Mouse (Mus musculus): ENCODE data around the gene Gm10721.
"Not testable (repeated sequence)": the region's sequence is repeated elsewhere in the genome, so short reads cannot be mapped to it uniquely, and the experiment has no call there.

Gm10721 gene

DNA sequence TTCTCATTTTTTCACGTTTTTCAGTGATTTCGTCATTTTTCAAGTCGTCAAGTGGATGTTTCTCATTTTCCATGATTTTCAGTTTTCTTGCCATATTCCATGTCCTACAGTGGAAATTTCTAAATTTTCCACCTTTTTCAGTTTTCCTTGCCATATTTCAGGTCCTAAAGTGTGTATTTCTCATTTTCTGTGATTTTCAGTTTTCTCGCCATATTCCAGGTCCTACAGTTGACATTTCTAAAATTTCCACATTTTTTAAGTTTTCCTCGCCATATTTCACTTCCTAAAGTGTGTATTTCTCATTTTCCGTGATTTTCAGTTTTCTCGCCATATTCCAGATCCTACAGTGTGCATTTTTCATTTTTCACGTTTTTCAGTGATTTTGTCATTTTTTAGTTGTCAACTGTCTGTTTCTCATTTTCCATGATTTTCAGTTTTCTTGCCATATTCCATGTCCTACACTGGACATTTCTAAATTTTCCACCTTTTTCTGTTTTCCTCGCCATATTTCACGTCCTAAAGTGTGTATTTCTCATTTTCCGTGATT lies at the start of gene Gm10721:
TSS of gene Gm10721 (plus strand) at position 408 of the 547 bp plus-strand sequence.
- not testable (repeated sequence) for DNase-seq (ENCODE audit: low spot score)

DNA sequence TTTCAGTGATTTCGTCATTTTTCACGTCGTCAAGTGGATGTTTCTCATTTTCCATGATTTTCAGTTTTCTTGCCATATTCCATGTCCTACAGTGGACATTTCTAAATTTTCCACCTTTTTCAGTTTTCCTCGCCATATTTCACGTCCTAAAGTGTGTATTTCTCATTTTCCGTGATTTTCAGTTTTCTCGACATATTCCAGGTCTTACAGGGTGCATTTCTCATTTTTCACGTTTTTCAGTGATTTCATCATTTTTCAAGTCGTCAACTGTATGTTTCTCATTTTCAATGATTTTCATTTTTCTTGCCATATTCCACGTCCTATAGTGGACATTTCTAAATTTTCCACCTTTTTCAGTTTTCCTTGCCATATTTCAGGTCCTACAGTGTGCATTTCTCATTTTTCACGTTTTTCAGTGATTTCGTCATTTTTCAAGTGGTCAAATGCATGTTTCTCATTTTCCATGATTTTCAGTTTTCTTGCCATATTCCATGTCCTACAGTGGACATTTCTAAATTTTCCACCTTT lies 12.4 kb upstream of the Gm10721 start, which contains the start of gene Gm10722:
TSS of gene Gm10722 (plus strand) at position 478 of the 528 bp plus-strand sequence.
- DNase-seq (ENCODE audit: low spot score) = not testable (repeated sequence)

- peak; percentile 31 for DNase-seq (ENCODE audit: low spot score)
Measured at GRCm38 (mm10) chr9:3001006-3001405, 11.9 kb upstream of the Gm10721 start.

GRCm38 (mm10) chr9:3001948-3002659 lies 10.8 kb upstream of the Gm10721 start:
- DNase-seq (ENCODE audit: low spot score) = peak; percentile 100

DNA sequence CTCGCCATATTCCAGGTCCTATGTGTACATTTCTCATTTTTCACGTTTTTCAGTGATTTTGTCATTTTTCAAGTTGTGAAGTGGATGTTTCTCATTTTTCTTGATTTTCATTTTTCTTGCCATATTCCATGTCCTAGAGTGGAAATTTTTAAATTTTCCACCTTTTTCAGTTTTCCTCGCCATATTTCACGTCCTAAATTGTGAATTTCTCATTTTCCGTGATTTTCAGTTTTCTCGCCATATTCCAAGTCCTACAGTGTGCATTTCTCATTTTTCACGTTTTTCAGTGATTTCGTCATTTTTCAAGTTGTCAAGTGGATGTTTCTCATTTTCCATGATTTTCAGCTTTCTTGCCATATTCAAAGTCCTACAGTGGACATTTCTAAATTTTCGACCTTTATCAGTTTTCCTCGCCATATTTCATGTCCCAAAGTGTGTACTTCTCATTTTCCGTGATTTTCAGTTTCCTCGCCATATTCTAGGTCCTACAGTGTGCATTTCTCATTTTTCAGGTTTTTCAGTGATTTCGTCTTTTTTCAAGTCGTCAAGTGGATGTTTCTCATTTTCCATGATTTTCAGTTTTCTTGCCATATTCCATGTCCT lies 10.0 kb upstream of the Gm10721 start, which contains the start of gene Gm11168:
TSS of gene Gm11168 (plus strand) at position 553 of the 603 bp plus-strand sequence.
- DNase-seq (ENCODE audit: low spot score) = not testable (repeated sequence)

DNA sequence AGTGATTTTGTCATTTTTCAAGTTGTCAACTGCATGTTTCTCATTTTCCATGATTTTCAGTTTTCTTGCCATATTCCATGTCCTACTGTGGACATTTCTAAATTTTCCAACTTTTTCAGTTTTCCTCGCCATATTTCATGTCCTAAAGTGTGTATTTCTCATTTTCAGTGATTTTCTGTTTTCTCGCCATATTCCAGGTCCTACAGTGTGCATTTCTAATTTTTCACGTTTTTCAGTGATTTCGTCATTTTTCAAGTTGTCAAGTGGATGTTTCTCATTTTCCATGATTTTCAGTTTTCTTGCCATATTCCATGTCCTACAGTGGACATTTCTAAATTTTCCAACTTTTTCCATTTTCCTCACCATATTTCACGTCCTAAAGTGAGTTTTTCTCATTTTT lies 6.8 kb upstream of the Gm10721 start:
- DNase-seq (ENCODE audit: low spot score) = not testable (repeated sequence)

GRCm38 (mm10) chr9:3006636-3007035 lies 6.3 kb upstream of the Gm10721 start:
- DNase-seq (ENCODE audit: low spot score) = peak; percentile 97

DNA sequence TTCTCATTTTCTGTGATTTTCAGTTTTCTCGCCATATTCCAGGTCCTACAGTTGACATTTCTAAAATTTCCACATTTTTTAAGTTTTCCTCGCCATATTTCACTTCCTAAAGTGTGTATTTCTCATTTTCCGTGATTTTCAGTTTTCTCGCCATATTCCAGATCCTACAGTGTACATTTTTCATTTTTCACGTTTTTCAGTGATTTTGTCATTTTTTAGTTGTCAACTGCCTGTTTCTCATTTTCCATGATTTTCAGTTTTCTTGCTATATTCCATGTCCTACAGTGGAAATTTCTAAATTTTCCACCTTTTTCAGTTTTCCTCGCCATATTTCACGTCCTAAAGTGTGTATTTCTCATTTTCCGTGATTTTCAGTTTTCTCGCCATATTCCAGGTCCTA lies 5.7 kb upstream of the Gm10721 start:
- not testable (repeated sequence) for DNase-seq (ENCODE audit: low spot score)

DNA sequence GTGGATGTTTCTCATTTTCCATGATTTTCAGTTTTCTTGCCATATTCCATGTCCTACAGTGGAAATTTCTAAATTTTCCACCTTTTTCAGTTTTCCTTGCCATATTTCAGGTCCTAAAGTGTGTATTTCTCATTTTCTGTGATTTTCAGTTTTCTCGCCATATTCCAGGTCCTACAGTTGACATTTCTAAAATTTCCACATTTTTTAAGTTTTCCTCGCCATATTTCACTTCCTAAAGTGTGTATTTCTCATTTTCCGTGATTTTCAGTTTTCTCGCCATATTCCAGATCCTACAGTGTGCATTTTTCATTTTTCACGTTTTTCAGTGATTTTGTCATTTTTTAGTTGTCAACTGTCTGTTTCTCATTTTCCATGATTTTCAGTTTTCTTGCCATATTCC lies 3.6 kb upstream of the Gm10721 start:
- DNase-seq (ENCODE audit: low spot score) = not testable (repeated sequence)

DNA sequence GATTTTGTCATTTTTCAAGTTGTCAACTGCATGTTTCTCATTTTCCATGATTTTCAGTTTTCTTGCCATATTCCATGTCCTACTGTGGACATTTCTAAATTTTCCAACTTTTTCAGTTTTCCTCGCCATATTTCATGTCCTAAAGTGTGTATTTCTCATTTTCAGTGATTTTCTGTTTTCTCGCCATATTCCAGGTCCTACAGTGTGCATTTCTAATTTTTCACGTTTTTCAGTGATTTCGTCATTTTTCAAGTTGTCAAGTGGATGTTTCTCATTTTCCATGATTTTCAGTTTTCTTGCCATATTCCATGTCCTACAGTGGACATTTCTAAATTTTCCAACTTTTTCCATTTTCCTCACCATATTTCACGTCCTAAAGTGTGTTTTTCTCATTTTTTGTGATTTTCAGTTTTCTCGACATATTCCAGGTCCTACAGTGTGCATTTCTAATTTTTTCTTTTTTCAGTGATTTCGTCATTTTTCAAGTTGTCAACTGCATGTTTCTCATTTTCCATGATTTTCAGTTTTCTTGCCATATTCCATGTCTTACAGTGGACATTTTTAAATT lies 802 bp upstream of the Gm10721 start:
- DNase-seq (ENCODE audit: low spot score) = not testable (repeated sequence)

DNA sequence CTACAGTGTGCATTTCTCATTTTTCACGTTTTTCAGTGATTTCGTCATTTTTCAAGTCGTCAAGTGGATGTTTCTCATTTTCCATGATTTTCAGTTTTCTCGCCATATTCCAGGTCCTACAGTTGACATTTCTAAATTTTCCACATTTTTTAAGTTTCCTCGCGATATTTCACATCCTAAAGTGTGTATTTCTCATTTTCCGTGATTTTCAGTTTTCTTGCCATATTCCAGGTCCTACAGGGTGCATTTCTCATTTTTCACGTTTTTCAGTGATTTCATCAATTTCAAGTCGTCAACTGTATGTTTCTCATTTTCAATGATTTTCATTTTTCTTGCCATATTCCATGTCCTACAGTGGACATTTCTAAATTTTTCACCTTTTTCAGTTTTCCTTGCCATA lies 2.4 kb downstream of the Gm10721 start, which contains the start of gene Gm10720:
TSS of gene Gm10720 (plus strand) at position 301 of the 400 bp plus-strand sequence.
- DNase-seq (ENCODE audit: low spot score) = not testable (repeated sequence)

- DNase-seq (ENCODE audit: low spot score) = not testable (repeated sequence)
Measured at GRCm38 (mm10) chr9:3015896-3016295, 3.0 kb downstream of the Gm10721 start.

DNA sequence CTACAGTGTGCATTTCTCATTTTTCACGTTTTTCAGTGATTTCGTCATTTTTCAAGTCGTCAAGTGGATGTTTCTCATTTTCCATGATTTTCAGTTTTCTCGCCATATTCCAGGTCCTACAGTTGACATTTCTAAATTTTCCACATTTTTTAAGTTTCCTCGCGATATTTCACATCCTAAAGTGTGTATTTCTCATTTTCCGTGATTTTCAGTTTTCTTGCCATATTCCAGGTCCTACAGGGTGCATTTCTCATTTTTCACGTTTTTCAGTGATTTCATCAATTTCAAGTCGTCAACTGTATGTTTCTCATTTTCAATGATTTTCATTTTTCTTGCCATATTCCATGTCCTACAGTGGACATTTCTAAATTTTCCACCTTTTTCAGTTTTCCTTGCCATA lies 4.2 kb downstream of the Gm10721 start, which contains the start of gene Gm10719:
TSS of gene Gm10719 (plus strand) at position 301 of the 400 bp plus-strand sequence.
- not testable (repeated sequence) for DNase-seq (ENCODE audit: low spot score)

DNA sequence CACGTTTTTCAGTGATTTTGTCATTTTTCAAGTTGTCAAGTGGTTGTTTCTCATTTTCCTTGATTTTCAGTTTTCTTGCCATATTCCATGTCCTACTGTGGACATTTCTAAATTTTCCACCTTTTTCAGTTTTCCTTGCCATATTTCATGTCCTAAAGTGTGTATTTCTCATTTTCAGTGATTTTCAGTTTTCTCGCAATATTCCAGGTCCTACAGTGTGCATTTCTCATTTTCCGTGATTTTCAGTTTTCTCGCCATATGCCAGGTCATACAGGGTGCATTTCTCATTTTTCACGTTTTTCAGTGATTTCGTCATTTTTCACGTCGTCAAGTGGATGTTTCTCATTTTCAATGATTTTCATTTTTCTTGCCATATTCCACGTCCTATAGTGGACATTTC lies 6.0 kb downstream of the Gm10721 start:
- not testable (repeated sequence) for DNase-seq (ENCODE audit: low spot score)

- DNase-seq (ENCODE audit: low spot score) = peak; percentile 61
Measured at GRCm38 (mm10) chr9:3019835-3020727, 7.1 kb downstream of the Gm10721 start.

GRCm38 (mm10) chr9:3022316-3023008 lies 9.5 kb downstream of the Gm10721 start:
- DNase-seq (ENCODE audit: low spot score) = peak; percentile 83

- peak; percentile 15 for DNase-seq (ENCODE audit: low spot score)
Measured at GRCm38 (mm10) chr9:3023312-3023984, 10.5 kb downstream of the Gm10721 start, which contains the start of gene Gm10718. Gene Gm10718, plus strand, starts transcription at chr9:3023547.

DNA sequence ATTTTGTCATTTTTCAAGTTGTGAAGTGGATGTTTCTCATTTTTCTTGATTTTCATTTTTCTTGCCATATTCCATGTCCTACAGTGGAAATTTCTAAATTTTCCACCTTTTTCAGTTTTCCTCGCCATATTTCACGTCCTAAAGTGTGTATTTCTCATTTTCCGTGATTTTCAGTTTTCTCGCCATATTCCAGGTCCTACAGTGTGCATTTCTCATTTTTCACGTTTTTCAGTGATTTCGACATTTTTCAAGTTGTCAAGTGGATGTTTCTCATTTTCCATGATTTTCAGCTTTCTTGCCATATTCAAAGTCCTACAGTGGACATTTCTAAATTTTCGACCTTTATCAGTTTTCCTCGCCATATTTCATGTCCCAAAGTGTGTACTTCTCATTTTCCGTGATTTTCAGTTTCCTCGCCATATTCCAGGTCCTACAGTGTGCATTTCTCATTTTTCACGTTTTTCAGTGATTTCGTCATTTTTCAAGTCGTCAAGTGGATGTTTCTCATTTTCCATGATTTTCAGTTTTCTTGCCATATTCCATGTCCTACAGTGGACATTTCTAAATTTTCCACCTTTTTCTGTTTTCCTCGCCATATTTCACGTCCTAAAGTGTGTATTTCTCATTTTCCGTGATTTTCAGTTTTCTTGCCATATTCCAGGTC lies 11.2 kb downstream of the Gm10721 start:
- DNase-seq (ENCODE audit: low spot score) = peak; percentile 83

DNA sequence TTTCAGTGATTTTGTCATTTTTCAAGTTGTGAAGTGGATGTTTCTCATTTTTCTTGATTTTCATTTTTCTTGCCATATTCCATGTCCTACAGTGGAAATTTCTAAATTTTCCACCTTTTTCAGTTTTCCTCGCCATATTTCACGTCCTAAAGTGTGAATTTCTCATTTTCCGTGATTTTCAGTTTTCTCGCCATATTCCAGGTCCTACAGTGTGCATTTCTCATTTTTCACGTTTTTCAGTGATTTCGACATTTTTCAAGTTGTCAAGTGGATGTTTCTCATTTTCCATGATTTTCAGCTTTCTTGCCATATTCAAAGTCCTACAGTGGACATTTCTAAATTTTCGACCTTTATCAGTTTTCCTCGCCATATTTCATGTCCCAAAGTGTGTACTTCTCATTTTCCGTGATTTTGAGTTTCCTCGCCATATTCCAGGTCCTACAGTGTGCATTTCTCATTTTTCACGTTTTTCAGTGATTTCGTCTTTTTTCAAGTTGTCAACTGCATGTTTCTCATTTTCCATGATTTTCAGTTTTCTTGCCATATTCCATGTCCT lies 12.1 kb downstream of the Gm10721 start, which contains the start of gene Gm10717:
TSS of gene Gm10717 (plus strand) at position 506 of the 556 bp plus-strand sequence.
- DNase-seq (ENCODE audit: low spot score) = peak; percentile 42

Data from ovary, postnatal 14 days (tissue).